Mouse (Mus musculus) ES-Bruce4 (cell line): ENCODE data around the gene Gpr156.

Experiments used
- CTCF ChIP-seq: IDR thresholded peaks from one replicate; pipeline ENCODE4 v1.8.1; 2011; ENCODE audit warnings: low read depth, low read length
- EP300 ChIP-seq: IDR thresholded peaks from 2 replicates; pipeline ENCODE4 v1.6.1; 2011; ENCODE audit warnings: low read depth, low read length; ENCODE audit not compliant: insufficient read depth
- POLR2A ChIP-seq: IDR thresholded peaks from one replicate; pipeline ENCODE4 v1.8.1; 2011; ENCODE audit warnings: low read length; ENCODE audit not compliant: insufficient read depth

DNA sequence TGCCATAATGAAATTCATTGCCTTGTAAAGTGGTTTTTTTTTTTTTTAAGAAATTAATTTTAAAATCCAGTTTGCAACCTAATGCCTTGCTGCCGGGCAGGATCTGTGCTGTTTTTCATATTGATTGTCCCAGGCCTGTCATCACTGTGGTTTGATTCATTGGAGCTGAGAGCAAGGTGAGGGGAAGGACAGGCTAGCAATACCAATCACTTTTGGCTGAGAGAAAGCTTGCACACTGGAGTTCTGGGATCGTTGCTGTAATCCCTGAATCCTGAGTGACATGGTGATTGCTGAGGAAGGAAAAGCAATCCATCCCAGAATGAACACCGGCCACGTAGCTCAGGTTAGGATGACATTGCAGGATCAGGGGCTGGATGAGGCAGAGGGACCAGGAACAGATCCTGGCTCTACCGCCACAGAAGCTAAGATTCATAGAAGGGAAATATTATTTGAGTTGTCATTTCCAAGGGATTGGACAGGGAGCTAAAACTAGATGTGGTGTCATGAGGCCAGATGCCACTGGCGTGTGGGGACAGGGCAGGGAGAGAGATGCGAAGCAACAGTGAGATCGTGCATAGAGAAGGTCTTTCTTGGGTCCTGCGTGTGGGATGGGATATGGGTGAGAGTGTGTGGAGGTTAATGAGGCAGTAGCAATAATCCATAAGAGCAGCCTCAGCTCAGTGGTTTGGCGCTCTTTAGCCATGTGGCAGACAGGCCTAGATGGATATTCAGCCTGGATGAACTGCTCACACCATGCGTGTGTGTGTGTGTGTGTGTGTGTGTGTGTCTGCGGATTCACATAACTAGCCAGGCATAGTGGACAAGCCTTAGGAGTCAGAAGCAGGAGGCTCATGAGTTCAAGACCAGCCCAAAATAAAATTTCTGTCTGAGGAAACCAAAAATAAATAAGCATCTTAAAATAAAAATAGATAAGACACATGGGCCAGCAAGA, 38.0 kb downstream of the Gpr156 start:
- no peak for TF ChIP-seq POLR2A
- TF ChIP-seq EP300, result no peak
- no peak for TF ChIP-seq CTCF
